Mouse (Mus musculus): ENCODE measurements around the gene Rin2.
A peak's percentile ranks its signal among the peaks of the same experiment; 100 is the strongest.

Rin2 gene

DNA sequence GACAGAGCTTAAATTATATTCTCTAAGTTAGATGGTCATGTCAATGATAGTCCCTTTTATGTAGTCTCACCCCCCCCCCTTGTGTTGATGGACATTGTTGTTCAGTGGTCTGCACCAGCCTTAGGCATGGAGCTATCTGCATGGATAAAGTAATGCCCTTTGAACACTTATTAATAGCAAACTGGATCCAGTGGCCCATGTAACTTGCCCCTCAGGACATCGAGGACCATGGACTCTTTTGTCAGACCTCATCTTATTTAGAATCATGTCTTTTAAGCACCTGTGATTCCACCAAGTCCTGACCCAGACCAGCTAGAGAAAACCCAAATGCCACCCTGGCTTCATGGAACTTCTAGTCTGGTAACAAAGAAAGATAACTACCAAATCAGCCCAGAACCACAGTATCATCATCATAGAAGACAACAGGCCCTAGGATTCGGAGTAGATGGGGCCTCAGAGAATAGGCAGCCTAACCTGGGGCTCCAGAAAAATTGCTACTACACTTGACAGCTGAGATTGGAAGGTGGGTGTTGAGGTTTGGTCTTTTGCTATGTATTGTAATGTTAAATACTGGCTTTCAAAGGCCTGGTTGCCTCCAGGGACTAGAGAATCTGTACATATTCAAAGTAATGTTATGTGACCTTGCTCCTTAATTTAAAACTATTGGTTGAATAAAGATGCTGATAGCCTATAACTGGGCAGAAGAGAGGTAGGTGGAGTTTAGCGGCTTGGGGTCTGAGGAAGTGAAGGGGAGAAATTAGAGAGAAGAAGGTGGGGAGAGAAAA lies 113.7 kb downstream of the Rin2 start:
- no peak for DNase-seq (ENCODE audit: low spot score)

DNA sequence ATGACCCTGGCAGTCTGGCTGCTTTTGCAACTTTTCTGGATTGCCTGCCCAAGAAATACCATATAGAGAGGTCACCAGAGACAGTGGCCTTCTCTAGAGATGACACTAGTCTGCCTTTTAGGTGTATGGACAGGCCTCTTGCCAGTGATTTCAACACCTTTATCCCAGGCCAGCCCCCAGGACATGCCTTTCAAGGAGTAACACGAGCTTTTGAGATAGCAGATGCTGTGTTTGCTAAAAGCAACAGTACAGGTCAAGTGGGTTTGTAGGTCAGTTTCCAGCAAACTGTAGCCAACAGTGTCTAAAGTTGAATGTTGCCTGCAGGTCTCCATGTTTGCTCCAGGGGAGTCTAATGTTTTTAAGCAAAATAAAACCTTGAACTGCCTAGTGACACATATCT lies 118.7 kb downstream of the Rin2 start:
- no peak for DNase-seq (ENCODE audit: low spot score)

DNA sequence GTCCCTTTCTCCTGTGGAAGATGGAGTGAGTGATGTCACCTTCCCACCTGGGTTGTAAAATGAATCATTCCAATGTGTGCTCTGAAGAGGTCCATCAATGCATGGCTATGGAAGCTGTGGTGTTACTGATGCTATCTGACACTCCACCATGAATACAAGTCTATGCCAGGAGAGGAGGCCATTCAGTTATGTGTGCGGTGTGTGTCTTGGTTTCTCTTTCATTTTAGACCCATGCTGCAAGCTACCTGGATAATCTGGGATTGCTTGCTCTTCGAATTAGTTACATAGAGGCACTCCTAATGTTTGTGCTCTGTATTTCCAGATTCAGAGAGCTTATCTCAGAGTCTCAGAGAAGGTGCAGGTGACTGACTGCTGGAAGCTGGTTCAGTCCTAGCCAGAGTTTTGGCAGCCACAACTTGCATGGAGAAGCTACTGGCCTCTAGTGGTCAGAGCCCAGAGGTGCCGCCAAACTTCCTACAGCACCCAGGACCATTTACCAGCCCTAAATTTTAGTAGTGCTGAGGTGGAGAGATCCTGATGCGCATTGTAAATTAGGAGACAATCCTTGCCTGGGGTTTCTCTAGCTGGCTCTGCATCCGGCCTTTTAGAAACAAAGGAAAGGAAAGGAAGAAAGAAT lies 119.4 kb downstream of the Rin2 start:
- peak; percentile 32 for DNase-seq (ENCODE audit: low spot score)

DNA sequence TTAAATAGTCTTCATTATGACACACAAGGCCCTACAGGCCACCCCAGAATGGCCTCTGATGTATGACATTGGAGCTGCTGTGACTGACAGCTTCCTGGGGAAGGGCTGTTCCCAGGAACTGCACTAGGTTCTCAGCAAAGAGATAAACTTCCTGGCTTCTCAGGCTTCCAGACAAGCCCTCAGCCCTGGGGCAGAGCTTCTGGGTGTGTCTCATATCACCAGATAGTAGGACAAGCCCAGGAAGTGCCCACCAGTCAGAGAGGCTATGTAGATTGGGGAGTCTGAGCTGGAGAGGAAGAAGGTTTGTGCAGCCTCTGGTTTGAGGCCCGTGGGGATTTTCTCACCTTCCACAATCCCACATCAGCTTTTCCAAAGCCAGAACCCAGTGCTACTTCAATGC lies 122.8 kb downstream of the Rin2 start:
- DNase-seq (ENCODE audit: low spot score): no peak

DNA sequence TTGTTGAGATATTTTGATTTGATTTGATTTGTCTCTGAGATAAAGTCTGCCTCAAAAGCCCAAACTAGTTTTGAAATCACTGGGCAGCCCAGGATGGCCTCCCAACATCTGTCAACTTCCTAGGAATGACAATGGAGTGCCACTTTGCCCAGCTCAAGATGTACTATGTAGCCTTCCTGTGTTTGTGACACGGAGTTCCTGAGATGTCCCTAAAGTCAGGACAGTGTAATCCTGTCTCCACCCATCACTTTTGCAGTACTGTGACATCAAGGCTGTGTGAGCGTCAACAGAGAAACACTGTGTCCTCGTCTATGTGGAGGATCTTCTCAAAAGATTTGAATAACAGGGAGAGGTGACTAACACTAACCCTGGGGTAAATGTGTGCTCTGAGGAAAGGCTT lies 123.9 kb downstream of the Rin2 start:
- DNase-seq (ENCODE audit: low spot score): no peak

DNA sequence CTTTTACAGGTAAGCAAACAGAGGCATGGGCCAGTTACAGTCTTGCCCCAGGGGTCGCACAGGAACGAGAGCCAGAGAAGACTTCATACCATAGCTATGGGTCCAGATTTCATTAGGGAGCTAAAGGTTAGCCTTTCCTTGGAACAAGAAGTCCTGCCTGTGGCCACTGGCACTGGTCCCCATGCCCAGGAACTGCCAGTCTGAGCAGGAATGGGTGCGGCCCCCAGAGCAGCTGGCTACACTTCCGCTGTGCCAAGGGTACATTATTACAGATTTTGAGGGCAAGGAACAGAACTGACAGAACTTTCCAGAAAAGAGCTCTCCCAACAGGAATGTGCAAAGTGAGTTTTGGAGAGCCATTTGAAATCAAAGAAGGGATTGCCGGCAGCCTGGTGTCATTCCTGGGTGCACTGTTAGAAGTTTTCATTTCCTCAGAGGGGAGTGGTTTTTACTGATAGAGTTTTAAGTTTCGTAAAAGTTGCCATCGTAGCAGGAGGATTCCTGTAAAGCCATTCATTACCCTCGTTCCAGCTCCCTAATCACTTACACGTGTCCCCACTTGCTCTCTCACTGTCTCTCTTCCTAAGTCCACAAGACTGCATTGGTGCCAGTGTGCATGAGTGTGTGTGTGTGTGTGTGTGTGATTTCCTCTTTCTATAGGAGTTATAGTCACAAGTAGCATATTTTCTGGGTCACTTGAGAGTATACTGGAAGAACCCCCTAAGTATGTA lies 126.5 kb downstream of the Rin2 start:
- no peak for DNase-seq (ENCODE audit: low spot score)

DNA sequence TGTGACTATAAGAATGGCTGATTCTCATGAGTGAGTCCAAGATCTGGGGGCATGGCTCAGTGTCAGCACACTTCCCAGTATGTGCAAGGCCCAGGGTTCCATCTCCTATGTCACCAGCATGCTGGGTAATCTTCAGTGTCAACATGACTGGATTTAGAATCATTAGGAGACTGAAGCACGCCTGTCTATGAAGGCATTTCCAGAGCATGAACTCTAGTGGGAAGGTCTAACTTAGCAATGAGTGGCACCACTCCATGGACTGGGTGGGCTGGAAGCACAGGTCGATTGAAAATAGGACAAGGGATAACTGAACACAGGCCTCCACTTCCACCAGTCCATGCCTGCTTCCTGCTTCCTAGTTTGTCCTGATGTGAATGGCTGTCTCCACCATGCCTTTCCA lies 127.6 kb downstream of the Rin2 start:
- no peak for DNase-seq (ENCODE audit: low spot score)

DNA sequence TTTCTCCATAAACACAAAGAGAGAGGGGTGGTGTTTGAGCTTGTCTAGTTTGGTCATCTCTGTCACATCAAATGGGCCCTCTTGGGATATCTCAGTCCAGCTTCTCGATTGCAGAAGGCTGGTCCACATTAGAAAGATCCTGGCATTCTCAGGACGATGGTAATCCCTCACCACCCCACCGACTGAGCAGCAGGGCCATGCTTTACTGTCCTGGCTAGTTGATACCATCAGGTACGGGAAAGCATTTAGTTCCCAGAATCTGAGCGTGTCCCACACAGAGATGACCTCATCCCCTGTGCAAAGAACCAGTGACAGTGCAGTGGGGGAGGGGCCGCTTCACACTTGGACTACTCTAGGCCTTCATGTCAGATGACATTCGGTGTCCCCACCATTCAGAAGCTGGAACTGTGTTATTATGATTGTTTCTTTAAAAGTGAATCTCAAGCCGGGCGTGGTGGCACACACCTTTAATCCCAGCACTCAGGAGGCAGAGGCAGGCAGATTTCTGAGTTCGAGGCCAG lies 128.9 kb downstream of the Rin2 start:
- DNase-seq (ENCODE audit: low spot score): no peak

DNA sequence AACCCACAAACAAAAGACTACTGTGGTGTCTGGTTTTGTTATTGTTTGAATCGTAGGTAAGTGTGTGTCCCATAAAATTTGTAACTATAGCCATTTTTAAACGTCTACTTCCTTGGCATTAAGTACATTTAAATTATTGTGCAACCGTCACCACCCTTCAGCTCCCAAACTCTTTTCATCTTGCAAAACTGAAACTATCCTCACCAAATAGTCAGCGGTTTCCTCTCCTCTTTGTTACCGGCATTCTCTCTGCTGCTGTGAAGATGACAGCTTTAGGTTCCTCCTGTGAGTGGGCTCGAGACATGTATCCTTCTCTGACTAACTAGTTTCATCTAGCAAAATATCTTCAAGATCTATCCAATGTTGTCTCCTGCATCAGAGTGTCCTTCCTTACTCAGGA lies 129.5 kb downstream of the Rin2 start:
- no peak for DNase-seq (ENCODE audit: low spot score)

DNA sequence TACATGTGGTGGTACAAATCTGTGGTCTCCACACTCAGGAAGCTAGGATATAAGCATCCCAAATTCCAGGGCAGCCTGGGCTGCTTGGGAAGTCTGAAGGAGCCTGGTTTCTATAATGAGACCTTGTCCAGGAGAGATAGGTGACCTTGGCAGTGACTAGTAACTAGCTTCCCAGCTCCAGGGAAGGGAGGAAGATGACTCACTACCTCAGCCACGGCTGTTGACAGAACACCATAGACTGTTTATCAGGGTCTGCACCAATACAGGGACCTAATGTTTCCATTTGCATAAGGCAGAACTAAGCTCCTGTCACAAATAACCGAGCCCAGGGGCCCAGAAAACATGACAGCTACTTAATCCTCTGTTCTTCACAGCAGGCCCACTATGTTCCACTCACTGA lies 132.3 kb downstream of the Rin2 start:
- no peak for DNase-seq (ENCODE audit: low spot score)

DNA sequence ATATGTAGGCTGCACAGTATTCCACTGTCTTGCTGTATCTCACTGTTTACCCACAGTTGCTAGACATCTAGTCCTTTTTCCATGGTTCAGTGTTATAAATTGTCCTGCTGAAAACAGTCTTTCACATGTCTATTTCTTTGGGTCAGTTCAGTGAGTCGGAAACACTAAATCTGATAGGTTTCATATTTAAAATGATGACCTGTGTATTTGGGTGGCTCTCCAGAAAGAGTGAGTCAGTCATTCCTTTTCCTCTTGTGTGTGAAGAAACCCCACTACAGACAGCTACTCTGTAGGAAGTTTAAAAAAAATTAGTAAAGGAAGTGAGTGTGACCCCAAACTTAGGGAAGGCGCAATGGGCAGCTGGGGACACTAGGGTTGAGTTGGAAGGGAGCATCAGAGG lies 133.2 kb downstream of the Rin2 start:
- DNase-seq (ENCODE audit: low spot score): no peak

DNA sequence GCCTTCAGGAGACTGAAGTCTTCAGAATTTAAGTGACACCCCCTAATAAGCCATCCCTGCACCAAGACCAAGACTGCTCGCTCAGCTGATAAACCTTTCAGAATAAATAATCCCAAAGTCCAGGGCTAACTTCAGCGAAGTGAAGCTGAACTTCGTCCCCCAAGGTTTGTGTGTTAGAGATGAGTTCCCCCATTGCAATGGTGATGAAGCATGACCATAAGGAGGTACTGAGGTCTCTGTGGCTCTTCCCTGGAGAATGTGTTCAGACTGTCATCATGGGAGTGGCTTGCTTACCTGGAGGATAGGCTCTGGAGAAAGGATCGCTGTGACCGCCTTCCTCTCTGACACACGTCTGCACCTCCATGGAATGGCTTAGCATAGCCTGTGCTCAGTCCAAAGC lies 133.7 kb downstream of the Rin2 start:
- no peak for DNase-seq (ENCODE audit: low spot score)

DNA sequence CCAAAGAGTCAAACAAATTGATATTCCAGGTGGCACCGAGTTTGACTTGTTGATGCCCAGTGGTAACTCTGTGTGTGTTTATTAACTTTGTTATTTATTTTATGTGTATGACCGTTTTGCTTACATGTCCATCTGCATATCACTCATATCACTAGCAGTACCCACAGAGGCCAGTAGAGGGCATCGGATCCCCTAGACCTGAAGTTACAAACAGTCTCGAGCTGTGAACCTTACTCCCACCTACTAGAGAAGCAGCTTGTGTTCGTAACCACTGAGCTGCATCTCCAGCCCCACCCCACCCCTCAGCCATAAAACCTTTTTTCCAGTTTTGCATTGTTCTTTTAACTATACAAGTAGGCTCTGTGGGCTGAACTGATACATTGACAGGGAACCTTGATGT lies 135.7 kb downstream of the Rin2 start:
- no peak for DNase-seq (ENCODE audit: low spot score)

DNA sequence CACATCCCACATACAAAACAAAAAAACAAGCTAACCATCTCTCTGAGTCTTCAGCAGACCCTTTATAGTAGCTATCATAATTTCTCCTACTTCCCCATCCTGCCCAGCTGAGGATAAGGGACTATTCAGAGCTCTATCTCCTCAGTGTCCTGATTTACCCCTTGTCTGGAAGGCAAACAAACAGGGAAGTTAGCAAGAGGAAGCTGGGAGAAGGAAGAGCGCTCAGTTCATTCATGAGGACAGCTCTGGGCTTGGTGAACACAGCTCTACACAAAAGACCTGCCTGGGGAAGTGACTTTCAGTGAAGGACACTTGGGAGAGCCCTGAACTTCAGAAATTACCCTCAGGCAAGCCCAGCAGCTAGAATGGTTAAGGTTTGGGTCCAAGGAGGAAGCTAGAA lies 137.8 kb downstream of the Rin2 start:
- DNase-seq (ENCODE audit: low spot score): no peak

DNA sequence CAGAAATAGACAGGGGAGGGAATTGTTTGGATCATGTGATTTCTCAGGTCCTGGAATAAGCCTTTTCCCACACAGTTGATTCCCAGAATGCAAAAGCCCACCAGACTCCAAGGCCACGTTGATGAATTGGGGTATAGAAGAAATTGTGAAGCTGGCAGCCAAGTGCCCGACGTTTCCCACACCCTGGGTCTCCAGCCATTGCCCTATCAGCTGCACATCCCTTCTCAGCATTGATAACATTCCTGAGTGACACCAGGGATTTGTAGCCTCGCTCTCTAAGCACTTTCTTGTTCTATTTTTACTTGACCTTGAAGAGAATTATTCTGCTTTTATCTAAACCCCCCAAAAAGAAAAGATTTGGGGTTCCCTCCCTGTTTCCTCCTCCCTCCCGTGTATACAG lies 142.2 kb downstream of the Rin2 start:
- DNase-seq (ENCODE audit: low spot score): no peak

DNA sequence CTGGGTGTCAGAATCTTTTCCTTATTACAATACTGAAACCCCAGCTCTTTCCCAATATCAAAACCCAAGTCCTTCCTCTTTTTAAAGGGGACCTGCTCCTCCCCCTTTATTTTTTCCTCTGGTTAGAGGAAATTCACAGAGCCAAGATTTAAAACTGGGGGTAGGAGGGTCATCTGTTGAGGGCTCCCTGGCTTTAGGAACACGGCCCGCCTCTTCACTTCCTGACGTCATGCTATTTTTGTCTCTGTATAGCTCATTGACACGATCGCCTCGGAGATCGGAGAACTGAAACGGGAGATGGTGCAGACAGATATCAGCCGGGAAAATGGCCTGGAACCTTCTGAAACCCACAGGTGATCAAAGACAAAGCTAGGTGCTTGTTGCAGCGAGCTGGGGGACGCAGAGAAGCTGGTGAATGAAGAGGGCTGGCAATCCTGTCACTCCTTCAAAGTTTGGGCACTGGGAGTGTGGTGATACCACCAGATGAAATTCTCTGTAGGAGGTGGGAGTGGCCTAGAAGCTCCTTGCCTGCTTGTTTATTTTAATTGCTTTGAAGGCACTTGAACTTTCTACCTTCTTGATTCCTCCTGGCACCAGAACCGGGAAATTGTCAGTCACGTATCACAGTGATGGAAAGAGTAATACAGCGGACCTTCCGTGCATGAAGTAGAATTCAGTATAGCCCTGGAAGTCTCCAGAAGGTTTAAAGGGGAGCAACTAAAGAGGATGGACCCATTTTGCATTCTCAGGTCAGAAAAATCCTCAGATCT lies 147.2 kb downstream of the Rin2 start:
- no peak for DNase-seq (ENCODE audit: low spot score)

DNA sequence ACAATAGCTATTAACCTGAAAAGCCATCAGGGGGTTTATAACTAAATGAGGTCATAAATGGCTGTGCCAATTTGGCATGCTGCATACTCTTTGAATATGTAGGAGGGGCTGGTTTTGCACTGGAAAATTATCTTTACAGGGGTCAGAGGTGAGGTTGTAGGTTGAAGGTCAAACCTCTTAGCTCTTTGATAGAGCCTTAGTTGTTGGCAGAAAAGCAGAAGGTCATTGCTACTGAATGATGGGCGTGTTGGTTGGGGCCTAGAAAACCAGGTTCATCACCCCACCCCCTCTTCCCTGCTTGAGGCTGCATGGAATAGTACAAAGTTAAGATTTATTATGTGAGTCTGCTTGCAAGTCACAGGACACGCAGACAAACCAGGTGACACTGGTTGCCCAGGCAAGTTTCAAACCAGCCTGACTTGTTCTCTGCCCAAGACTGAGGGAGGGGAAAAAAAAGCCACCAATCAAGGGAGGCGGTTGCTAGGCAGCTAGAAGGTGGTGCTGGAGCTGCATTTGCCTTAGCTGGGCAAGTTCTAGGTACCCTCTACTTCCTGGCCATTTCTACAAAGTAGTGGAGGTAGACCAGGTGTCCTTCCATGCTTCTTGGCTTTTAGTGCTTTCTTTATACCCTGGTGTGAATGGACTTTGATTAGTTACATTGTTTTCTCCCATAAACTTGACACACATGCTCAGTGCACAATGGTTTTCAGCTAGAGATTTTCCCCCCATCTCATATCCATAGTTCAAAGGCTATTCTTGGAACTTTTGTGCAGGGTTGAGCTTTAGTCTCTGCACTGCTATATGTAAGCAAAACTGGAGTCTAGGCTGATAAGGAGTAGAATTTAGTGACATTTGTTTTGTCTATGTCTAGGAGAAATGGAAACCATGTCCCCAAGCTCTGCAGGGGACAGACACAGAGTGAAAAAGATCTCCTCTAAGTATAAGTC lies 148.0 kb downstream of the Rin2 start:
- no peak for DNase-seq (ENCODE audit: low spot score)

DNA sequence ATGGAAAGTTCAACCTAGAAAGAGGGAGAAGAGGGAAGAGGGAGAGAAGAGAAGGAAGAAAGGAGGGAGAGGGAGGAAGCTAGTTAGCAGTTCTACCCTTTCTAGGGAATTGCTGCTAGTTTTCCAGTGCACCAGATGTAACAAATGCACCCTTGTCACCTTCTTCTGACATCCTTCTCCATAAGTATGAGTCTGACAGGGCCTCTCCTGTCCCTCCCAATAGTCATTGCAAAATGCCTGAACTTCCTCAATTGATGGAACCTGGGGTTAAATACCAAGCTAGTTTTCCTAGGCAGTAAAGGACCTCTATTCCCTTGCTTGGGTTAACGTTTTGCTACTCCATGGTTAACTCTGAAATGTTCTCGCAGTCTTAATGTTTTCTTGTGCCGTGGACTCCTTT lies 149.7 kb downstream of the Rin2 start:
- DNase-seq (ENCODE audit: low spot score): no peak

DNA sequence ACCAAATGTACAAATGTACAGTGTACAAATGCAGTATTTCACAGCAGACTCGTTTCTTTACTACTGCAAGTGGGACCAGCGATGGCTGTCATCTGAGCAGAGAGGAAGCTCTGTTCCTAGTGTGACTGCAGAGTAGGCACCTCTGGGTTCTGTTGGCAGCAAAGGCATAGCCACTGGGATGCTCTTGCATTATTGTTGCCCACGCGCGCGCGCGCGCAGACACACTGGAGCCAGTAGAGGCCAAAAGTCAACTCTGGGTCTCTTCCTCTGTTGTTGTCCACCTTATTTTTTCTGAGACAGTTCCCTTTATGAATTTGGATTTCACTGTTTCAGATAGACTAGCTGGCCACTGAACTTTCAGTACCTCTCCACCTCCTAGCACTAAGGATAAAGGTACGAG lies 150.2 kb downstream of the Rin2 start:
- no peak for DNase-seq (ENCODE audit: low spot score)

DNA sequence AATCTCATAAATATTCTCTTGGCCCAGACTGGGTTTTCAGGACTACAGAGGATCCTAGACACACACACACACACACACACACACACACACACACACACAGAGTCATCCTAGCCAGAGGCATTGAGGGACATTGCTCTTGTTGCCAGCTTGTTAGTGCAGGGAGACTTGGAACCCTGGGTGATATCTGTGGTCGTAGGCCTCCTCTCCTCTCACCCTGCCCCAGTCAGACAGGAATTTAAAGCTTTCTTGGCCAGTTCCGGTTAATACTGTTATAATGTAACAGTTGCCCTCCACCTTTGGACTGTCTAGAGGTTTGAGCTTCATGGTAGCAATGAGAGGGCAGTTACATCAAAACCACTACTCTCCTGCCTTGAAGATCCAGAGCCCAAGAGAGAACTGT lies 152.9 kb downstream of the Rin2 start:
- no peak for DNase-seq (ENCODE audit: low spot score)

DNA sequence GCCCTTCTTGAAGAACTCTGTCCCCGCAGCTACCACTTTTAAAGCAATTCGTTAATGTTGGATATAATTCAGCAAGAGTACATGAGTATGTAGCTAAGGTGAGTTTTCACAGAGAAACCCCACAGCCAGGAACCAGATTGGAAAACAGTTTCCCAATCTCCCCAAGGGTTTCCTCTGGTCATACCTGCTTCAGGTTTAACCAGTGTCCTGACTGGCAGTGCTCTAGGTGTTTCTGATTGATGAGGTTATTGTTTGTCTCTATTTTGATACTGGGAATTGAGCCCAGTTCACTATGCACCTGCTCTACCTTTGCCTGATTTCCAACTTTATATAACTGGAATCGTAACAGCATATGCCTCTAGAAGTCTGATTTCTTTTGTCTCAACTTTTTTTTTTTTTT lies 153.6 kb downstream of the Rin2 start:
- no peak for DNase-seq (ENCODE audit: low spot score)
